Mouse (Mus musculus) C2C12 (cell line): Measurements from ENCODE around the gene Tas2r118.

Experiments used
- CTCF ChIP-seq: IDR thresholded peaks from one replicate; pipeline ENCODE4 v1.5.1; 2011; ENCODE audit not compliant: control insufficient read depth, insufficient read depth, insufficient read length
- MAX ChIP-seq: IDR thresholded peaks from one replicate; pipeline ENCODE4 v1.6.1; 2011; ENCODE audit warnings: mild to moderate bottlenecking, control low read depth
- MYOG ChIP-seq: IDR thresholded peaks from one replicate; pipeline ENCODE4 v1.6.1; 2011; ENCODE audit not compliant: control insufficient read depth, insufficient read length; ENCODE audit errors: extremely low read depth
- USF1 ChIP-seq: IDR thresholded peaks from one replicate; pipeline ENCODE4 v1.6.1; 2011; ENCODE audit warnings: low read depth, mild to moderate bottlenecking, control low read depth, moderate library complexity

GRCm38 (mm10) chr6:23963741-23964140 lies 6.1 kb downstream of the Tas2r118 start:
- TF ChIP-seq CTCF = no peak
- no peak for TF ChIP-seq MAX
- TF ChIP-seq USF1 = no peak
- no peak for TF ChIP-seq MYOG
